Comparison of ENCODE assay signal across 8 mouse cellular contexts in the genomic region with DNA sequence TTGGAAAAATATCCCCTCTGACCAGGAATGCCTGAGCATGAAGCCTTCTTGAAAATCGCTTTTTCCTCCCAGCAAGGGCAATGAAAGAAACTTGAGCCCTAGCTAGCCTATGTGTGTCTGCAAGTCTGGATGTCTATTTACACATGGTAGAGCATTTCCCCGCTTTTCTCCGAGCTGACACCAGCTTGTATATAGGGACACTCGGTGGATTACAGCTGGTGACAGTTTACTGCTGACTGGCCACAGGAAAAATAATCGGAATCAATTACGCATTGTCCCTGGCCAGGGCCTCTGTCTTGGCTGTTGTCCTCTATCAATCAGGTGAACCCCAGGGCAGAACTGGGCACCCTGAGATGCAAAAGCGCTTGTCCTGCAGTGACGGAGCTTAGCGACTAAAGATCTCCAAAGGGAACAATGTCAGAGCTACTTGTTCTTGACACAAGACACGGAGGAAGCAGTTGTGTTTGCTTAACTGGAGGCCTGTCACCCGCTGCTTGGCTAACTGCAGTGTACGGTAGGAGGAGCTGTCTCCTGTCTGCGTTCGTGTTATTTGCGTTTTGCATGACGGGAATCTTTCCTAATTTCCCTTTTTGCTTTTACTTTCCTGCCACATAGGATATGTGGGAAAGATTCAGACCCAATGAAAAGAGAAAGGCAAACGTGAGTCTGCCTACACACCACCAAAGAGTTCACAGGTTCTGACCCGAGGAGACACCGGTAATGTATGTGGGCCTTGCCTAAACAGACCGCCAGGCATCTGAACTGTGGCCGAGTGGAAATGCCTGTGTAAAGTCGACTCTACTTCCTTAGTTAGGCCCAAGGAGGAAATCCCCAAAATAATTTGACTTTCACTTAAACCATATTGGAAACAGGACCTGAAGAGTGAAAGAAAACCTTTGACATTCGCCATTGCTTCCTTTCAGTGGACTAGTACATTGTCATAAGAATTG. TPM values are rescaled to one million over a fixed set of nuclear protein-coding genes. Genes with fewer than 3 reads are reported as not detected.
DNase-seq lines count a peak whose midpoint lies in the region; ATAC-seq and TF ChIP-seq lines count a peak whose summit lies in the region.

No protein-coding gene starts in this region.

- 41% methylated on average over 23 of the region's 23 CpGs for whole genome bisulfite sequencing in heart, adult 2 months
- 26% methylated on average over 23 of the region's 23 CpGs for WGBS in liver, postnatal 0 days (ENCODE audit: insufficient replicate concordance)
- 46% methylated on average over 23 of the region's 23 CpGs for WGBS in neural tube, embryonic 12.5 days

- 0 out of 2 replicates have a peak, but pooled peaks have one; percentile 41 for TF ChIP-seq EP300 in heart, adult 2 months (IDR thresholded peaks at IDR 0.05; ENCODE audit: insufficient read depth, low read depth, low read length)
- TF ChIP-seq EP300 in liver, postnatal 0 days (IDR thresholded peaks at IDR 0.05; ENCODE audit: low read depth), result no peak

- H3K27ac ChIP-seq in bone marrow macrophage, adult 2 months (ENCODE audit: insufficient read depth, low read depth, low read length), result peak overlapping the region; percentile 88
- H3K27ac ChIP-seq in heart, adult 2 months, result peak overlapping the region; percentile 71
- H3K27ac ChIP-seq in liver, postnatal 0 days (ENCODE audit: low read depth), result peak overlapping the region; percentile 77
- peak overlapping the region; percentile 42 for H3K27ac ChIP-seq in neural tube, embryonic 12.5 days

- no peaks in the 10 kb centered on the region for H3K79me2 ChIP-seq in heart, adult 2 months (replicated peaks; ENCODE audit: control insufficient read depth, insufficient read depth, low read length)

- no peak for TF ChIP-seq POLR2A in bone marrow macrophage, adult 2 months (IDR thresholded peaks at IDR 0.05; ENCODE audit: borderline replicate concordance, low read depth, low read length)
- TF ChIP-seq POLR2A in heart, adult 2 months (IDR thresholded peaks at IDR 0.05; ENCODE audit: insufficient read depth, low read depth, low read length), result no peak

- peak overlapping the region; percentile 39 for H3K4me3 ChIP-seq in bone marrow macrophage, adult 2 months (ENCODE audit: insufficient read depth, low read length)
- H3K4me3 ChIP-seq in heart, adult 2 months, result peak overlapping the region; percentile 15
- H3K4me3 ChIP-seq in liver, postnatal 0 days (ENCODE audit: low read depth, low read length), result peak overlapping the region; percentile 19
- no peak overlapping the region for H3K4me3 ChIP-seq in neural tube, embryonic 12.5 days

- no peaks in the 10 kb centered on the region for H3K27me3 ChIP-seq in heart, adult 2 months (ENCODE audit: control insufficient read depth, insufficient read depth, low read length)
- H3K27me3 ChIP-seq in liver, postnatal 0 days (ENCODE audit: insufficient read depth, low read length), result no peaks in the 10 kb centered on the region
- H3K27me3 ChIP-seq in neural tube, embryonic 12.5 days (replicated peaks), result no peaks in the 10 kb centered on the region

- intact Hi-C loops in heart, adult 2 months (cut with DNase I), result loop anchor here (5.0 to 10.0 kb wide), 2 partner anchors 212 to 270 kb away; no protein-coding TSS in a partner anchor

- TF ChIP-seq CTCF in bone marrow macrophage, adult 2 months (IDR thresholded peaks at IDR 0.05; ENCODE audit: low read depth, low read length), result 0 out of 2 replicates have a peak, but pooled peaks have one; percentile 28
- peak; percentile 76 for TF ChIP-seq CTCF in heart, adult 2 months (IDR thresholded peaks at IDR 0.05)
- peak; percentile 72 for TF ChIP-seq CTCF in liver, postnatal 0 days (IDR thresholded peaks at IDR 0.05; ENCODE audit: low read depth)

- H3K4me1 ChIP-seq in bone marrow macrophage, adult 2 months (ENCODE audit: control insufficient read depth, insufficient read depth, low read length), result peaks cover 28% of the 10 kb centered on the region
- H3K4me1 ChIP-seq in heart, adult 2 months (ENCODE audit: control insufficient read depth, insufficient read depth, low read length), result peaks cover 8% of the 10 kb centered on the region
- peaks cover 8% of the 10 kb centered on the region; the same call in 1 of the 2 replicates for H3K4me1 ChIP-seq in liver, postnatal 0 days (ENCODE audit: insufficient read depth)
- H3K4me1 ChIP-seq in neural tube, embryonic 12.5 days, result peaks cover 17% of the 10 kb centered on the region

- ATAC-seq in liver, postnatal 0 days, result peak; percentile 88
- ATAC-seq in neural tube, embryonic 12.5 days (ENCODE audit: low FRiP score, low read depth), result no peak

- no peaks in the 10 kb centered on the region for H3K36me3 ChIP-seq in heart, adult 2 months (ENCODE audit: control insufficient read depth, insufficient read depth, low read length)
- H3K36me3 ChIP-seq in liver, postnatal 0 days (replicated peaks; ENCODE audit: insufficient read depth, low read length), result no peaks in the 10 kb centered on the region
- H3K36me3 ChIP-seq in neural tube, embryonic 12.5 days, result no peaks in the 10 kb centered on the region

- peak overlapping the region; percentile 51 for H3K9ac ChIP-seq in heart, adult 2 months (ENCODE audit: low read depth, low read length)
- H3K9ac ChIP-seq in liver, postnatal 0 days (replicated peaks), result peak overlapping the region; percentile 28
- H3K9ac ChIP-seq in neural tube, embryonic 12.5 days, result 0 out of 2 replicates have a peak overlapping the region, but pooled peaks have one; percentile 5

- peak overlapping the region; percentile 49 for H3K4me2 ChIP-seq in liver, postnatal 0 days (ENCODE audit: low read depth, low read length)
- peak overlapping the region; percentile 28; the same call in 1 of the 2 replicates for H3K4me2 ChIP-seq in neural tube, embryonic 12.5 days (replicated peaks)

- peak; percentile 51 for DNase-seq in adipocyte (ENCODE audit: low spot score)
- peak; percentile 60 to 70 for DNase-seq in heart, adult 2 months
- peak; percentile 45 for DNase-seq in kidney, adult 11 months
- peak; percentile 64 for DNase-seq in liver, postnatal 0 days
- DNase-seq in cerebellum, postnatal 4 days (ENCODE audit: low spot score in 2 of 2), result no peak
- no peak for DNase-seq in right cerebral cortex, postnatal 14 days

- no peaks in the 10 kb centered on the region for H3K9me3 ChIP-seq in liver, postnatal 0 days (ENCODE audit: low read length)
- no peaks in the 10 kb centered on the region for H3K9me3 ChIP-seq in neural tube, embryonic 12.5 days

RNA-seq across cellular contexts. Expression of a gene that starts 25.7 kb away (rescaled TPM):
- not detected in 2 replicates for polyA plus RNA-seq in bone marrow macrophage, adult 2 months (2012; ENCODE audit: insufficient read depth, insufficient read length, missing spikeins)
- total RNA-seq in heart, adult 2 months (2021), result not detected
- polyA plus RNA-seq in heart, adult 2 months (2012; rRNA removed), result not detected in 2 replicates
- polyA plus RNA-seq in liver, postnatal 0 days (2015; fragmentation: Nextera tagmentation; extraction: Ambion mirVana), result not detected in 2 replicates
- polyA plus RNA-seq in neural tube, embryonic 12.5 days (2016; fragmentation: Nextera tagmentation; extraction: Ambion mirVana), result not detected in 2 replicates

RNA-seq across cellular contexts. Expression of a gene that starts 36.1 kb away (rescaled TPM):
- polyA plus RNA-seq in bone marrow macrophage, adult 2 months (2012; ENCODE audit: insufficient read depth, insufficient read length, missing spikeins), result 21.1 and 25.8 TPM in 2 replicates
- 10 to 100 TPM; 11.3 to 11.5 TPM for total RNA-seq in heart, adult 2 months (2021)
- 11.6 and 19.7 TPM in 2 replicates for polyA plus RNA-seq in heart, adult 2 months (2012; rRNA removed)
- polyA plus RNA-seq in liver, postnatal 0 days (2015; fragmentation: Nextera tagmentation; extraction: Ambion mirVana), result 17.7 and 20.7 TPM in 2 replicates
- 34.9 and 35.7 TPM in 2 replicates for polyA plus RNA-seq in neural tube, embryonic 12.5 days (2016; fragmentation: Nextera tagmentation; extraction: Ambion mirVana)

Comparison
In these comparisons a context has a peak if more than half of its experiments do, and no peak if none do; other contexts are left out.
1. DNase-seq: peak in adipocyte (single experiment), heart, adult 2 months (2 of 2), kidney, adult 11 months (single experiment) and liver, postnatal 0 days (single experiment); none in cerebellum, postnatal 4 days (0 of 2) and right cerebral cortex, postnatal 14 days (single experiment).
2. Peak in every context shown above with its lines, with median percentiles within 50 percentile points of each other: H3K27ac ChIP-seq, CTCF ChIP-seq and H3K9ac ChIP-seq.